Mouse (Mus musculus) limb, embryonic 10.5 days (tissue): ENCODE measurements around the gene Tfap2e. TPM values are rescaled to one million over a fixed set of nuclear protein-coding genes. Genes with fewer than 3 reads are reported as not detected.

Experiments used
- DNase-seq: peaks from one replicate; pipeline ENCODE4 v3.0.0-alpha.2; 2017; ENCODE audit warnings: low spot score
- H3K27ac ChIP-seq: fragments of 300-500 bp; sonication (generic); 2 replicates; pipeline ENCODE4 v1.5.1; 2016; ENCODE audit warnings: mild to moderate bottlenecking
- H3K27me3 ChIP-seq: fragments of 300-500 bp; sonication (generic); 2 replicates; pipeline ENCODE4 v1.6.1; 2016; ENCODE audit warnings: low read depth, mild to moderate bottlenecking; ENCODE audit not compliant: poor library complexity, severe bottlenecking
- H3K36me3 ChIP-seq: fragments of 300-500 bp; sonication (generic); 2 replicates; pipeline ENCODE4 v1.6.1; 2016; ENCODE audit warnings: mild to moderate bottlenecking, moderate library complexity
- H3K4me1 ChIP-seq: fragments of 300-500 bp; sonication (generic); 2 replicates; pipeline ENCODE4 v1.6.1; 2016
- H3K4me3 ChIP-seq: fragments of 300-500 bp; sonication (generic); 2 replicates; pipeline ENCODE4 v1.5.1; 2016; ENCODE audit warnings: mild to moderate bottlenecking, moderate library complexity
- H3K9me3 ChIP-seq: fragments of 300-500 bp; sonication (generic); replicated peaks from 2 replicates; pipeline ENCODE4 v1.6.1; 2016; ENCODE audit warnings: mild to moderate bottlenecking
- WGBS: fragments of 180-500 bp; shearing (Covaris S2); methylation state at CpG from one replicate; pipeline ENCODE4 v1.1.7; 2016; 5-methylcytosine and 5-hydroxymethylcytosine counted together
- polyA plus RNA-seq: library from polyadenylated mRNA; unstranded; fragments of >200 nt; fragmentation: Nextera tagmentation; extraction: Ambion mirVana; gene quantifications from 2 replicates; pipeline ENCODE4 v1.2.1, GENCODE M21; 2016

Gene Tfap2e
- polyA plus RNA-seq, 1 experiment from 2014 or later: not detected

DNA sequence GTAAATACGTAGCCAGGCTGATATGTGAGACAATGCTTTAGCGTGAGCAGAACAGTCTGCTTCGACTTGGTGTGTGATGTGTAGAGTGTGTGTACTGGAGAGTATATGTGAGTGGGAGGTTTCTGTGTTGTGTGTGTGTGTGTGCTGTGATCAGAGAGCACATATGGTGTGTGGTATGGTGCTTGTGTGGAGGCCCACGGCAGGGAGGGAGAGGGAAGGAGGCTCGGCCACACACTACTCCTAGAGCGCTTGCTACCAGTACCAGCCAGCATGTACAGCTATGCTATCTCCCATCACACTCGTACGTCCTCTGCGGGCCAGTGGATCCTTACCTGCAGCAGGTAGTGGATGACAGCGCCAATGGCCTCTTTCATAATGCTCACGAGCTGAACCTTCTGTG is 13.5 kb upstream of the Tfap2e start:
- 92% methylated on average over 11 of the region's 11 CpGs for WGBS
- Histone ChIP-seq H3K4me3 (no peak overlapping the region), H3K4me1 (peaks cover 51% of the 10 kb centered on the region), H3K27ac (no peak overlapping the region), H3K36me3 (peaks cover 65% of the 10 kb centered on the region), H3K27me3 (no peaks in the 10 kb centered on the region), H3K9me3 (no peaks in the 10 kb centered on the region)
- no peak for DNase-seq

DNA sequence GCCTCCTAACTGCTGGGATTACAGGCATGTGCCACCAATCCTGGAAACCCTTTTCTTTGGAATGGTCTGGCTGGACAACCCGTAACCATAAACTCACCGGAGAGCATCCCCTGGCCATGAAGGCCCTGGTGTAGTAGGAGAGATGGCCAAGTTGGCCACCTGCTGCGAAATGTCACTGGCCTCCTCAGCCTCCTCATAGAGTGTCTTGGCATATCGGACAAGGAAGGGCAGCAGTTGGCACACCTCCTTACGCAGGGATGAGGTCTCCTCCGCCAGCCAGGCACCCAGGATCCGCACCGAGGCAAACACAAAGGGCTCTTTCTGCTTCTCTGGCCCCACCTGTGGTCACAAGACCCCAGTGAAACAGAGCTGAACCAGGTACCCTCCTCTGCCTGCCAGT is 12.3 kb upstream of the Tfap2e start:
- no peak for DNase-seq
- no peaks in the 10 kb centered on the region for H3K9me3 ChIP-seq
- no peak overlapping the region for H3K4me3 ChIP-seq
- H3K36me3 ChIP-seq: peaks cover 71% of the 10 kb centered on the region
- no peak overlapping the region for H3K27ac ChIP-seq
- peaks cover 53% of the 10 kb centered on the region for H3K4me1 ChIP-seq
- H3K27me3 ChIP-seq: no peaks in the 10 kb centered on the region
- 96% methylated on average over 8 of the region's 8 CpGs for WGBS

DNA sequence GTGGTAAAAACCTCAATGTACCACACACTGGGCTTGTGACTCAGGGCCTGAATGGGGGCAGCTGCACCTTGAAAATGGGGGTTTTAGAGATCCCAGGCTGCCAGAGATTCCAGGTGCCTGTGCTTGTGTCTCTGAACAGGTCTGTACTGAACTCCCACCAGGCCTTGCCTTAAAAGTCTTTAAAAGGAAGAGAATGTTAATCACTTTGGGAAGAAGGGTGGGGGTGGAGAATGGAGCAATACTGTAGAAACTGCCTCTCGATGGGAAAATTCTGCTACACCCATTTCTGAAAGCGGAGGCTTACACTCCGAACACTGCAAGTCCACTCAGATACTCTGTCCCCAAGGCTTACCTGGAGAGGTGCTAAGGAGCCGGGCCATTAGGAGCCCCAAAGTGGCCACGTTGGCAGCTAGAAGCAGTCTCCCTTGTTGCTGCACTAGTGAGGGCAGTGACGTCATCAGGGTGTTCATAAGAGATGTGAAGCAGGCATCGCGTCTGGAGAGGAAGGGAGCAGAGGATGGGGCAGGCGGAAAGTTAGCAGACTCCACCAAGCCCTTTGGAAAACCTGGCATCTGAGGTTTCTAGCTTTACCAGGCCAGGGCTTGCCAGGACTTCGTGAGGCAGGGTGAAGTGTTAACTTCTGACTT is 10.3 kb upstream of the Tfap2e start:
- Histone ChIP-seq H3K36me3 (peaks cover 71% of the 10 kb centered on the region), H3K27ac (no peak overlapping the region), H3K27me3 (no peaks in the 10 kb centered on the region), H3K4me3 (no peak overlapping the region), H3K4me1 (peaks cover 46% of the 10 kb centered on the region), H3K9me3 (no peaks in the 10 kb centered on the region)
- DNase-seq: no peak
- WGBS: 87% methylated on average over 10 of the region's 10 CpGs

DNA sequence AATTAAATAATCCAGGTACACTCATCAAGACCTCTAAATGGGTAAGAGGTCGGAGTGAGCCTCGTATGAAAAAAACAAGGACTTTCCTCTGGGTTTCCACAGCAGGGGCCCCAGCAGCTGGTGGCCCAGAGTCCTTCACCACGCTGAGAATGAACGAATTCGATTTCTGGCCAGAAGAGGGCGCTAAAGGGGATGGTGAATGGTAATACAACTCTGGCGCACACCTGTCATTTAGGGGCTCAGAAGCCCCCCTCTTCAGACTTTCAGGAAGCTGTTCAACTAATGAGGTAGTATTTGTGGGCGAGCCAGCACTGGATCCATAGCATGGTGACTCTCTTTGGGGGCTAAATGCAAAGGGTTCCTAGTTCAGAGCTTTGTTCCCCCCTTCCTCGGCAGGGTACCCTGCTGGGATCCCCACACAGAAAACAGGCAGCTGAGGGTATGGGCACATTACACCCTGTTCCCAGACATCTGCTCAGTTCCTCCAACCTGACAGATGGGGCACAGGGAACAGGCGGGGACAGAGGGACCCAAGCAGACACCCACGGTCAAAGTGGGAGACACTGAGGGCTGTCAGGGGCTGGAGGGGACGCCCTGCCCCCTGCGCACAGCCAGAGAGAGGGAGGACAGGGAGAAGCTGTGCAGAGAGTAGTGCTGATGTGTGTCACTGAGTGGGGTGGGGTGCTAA is 9.6 kb upstream of the Tfap2e start:
- Histone ChIP-seq H3K27me3 (no peaks in the 10 kb centered on the region), H3K9me3 (no peaks in the 10 kb centered on the region), H3K36me3 (peaks cover 65% of the 10 kb centered on the region), H3K4me1 (peaks cover 41% of the 10 kb centered on the region), H3K4me3 (no peak overlapping the region), H3K27ac (no peak overlapping the region)
- 47% methylated on average over 13 of the region's 13 CpGs for WGBS
- peak; percentile 74 for DNase-seq

DNA sequence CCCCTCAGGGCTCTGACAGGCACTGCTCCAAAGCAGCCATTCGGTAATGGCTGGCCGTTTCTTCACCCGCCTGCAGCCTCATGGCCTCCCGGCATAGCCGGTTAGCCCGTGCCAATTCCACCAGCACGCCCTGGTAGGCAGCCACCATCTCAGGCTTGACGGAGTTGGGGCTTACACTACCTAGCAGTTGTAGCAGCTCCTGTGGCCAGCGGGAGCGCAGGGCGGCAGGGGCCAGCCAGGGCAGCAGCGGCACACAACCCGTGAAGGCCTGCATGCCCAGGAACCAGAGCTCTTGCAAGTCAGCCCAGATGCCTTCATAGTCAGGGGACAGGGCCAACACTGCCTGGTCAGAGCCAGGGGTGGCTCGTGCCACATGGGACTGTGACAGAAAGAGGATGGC is 8.8 kb upstream of the Tfap2e start:
- peaks cover 38% of the 10 kb centered on the region for H3K4me1 ChIP-seq
- no peak overlapping the region for H3K27ac ChIP-seq
- H3K4me3 ChIP-seq: no peak overlapping the region
- no peaks in the 10 kb centered on the region for H3K9me3 ChIP-seq
- H3K27me3 ChIP-seq: no peaks in the 10 kb centered on the region
- peaks cover 57% of the 10 kb centered on the region for H3K36me3 ChIP-seq
- 90% methylated on average over 14 of the region's 14 CpGs for WGBS
- DNase-seq: no peak

DNA sequence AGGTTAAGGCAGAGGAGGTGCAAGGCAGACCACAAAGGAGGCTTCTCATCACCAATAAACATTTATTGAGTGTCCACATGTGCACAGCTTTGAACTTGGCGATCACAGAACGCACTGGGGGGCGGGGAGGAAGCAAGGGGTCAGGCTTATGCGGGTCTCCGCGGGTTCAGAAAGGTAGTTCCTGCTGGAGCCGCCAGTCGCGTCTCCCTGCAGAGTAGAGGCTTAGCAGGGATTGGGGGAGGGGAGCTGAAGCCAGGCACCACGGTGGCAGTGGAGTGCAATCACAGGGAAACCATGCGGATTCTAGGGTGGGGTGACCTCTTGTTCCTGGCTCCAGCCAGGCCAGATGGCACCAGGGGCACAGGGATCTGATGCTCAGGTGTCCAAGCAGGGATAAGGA is 7.7 kb upstream of the Tfap2e start:
- Histone ChIP-seq H3K27me3 (peaks cover 11% of the 10 kb centered on the region), H3K9me3 (no peaks in the 10 kb centered on the region), H3K27ac (no peak overlapping the region), H3K4me1 (peaks cover 30% of the 10 kb centered on the region), H3K36me3 (peaks cover 46% of the 10 kb centered on the region), H3K4me3 (no peak overlapping the region)
- 3% methylated on average over 11 of the region's 11 CpGs for WGBS
- peak; percentile 53 for DNase-seq

DNA sequence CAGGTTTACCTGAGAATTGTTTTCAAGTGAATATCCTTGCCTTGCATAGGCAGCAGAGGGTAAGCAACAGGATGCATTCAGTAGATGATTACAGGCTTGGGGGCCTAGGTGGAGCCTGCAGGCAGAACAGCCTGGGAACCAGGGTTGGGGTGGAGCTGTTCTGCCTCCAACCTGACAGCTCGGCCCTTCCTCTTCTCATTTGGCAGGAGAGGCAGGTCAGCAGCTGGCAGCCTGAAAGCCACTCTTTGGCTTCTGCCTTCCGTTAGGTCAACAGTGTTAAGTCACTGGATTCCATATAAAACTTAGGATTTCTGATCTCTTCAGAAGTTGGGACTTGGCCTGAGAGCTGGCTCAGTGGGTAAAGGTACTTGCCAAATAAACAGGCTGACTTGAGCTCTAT is 6.9 kb upstream of the Tfap2e start:
- Histone ChIP-seq H3K9me3 (no peaks in the 10 kb centered on the region), H3K4me1 (peaks cover 29% of the 10 kb centered on the region), H3K4me3 (no peak overlapping the region), H3K36me3 (peaks cover 39% of the 10 kb centered on the region), H3K27me3 (peaks cover 18% of the 10 kb centered on the region), H3K27ac (no peak overlapping the region)
- no peak for DNase-seq
- WGBS: 31% methylated on average over 2 of the region's 2 CpGs

DNA sequence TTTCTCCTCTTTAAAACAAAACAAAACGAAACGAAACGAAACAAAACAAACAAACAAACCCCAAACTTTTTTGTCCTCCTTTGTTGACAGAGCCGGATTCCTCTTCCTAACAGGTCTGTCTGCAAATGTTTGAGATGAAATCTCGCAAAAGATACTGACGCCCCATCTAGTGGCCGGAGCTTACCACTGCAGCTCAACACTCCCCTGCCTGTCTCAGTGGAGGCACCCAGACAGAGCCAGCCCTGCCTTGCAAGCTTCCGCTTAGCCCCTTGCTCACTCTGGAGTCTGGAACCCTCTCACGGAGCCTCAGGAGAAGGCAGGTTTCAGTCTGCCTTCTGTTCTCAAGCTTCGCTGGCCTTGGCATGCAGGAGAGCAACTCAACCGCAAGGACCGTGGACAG is 5.4 kb upstream of the Tfap2e start:
- WGBS: 5% methylated on average over 12 of the region's 12 CpGs
- Histone ChIP-seq H3K4me3 (no peak overlapping the region), H3K27ac (no peak overlapping the region), H3K4me1 (peaks cover 29% of the 10 kb centered on the region), H3K27me3 (peaks cover 34% of the 10 kb centered on the region), H3K9me3 (no peaks in the 10 kb centered on the region), H3K36me3 (peaks cover 25% of the 10 kb centered on the region)
- peak; percentile 83 for DNase-seq

DNA sequence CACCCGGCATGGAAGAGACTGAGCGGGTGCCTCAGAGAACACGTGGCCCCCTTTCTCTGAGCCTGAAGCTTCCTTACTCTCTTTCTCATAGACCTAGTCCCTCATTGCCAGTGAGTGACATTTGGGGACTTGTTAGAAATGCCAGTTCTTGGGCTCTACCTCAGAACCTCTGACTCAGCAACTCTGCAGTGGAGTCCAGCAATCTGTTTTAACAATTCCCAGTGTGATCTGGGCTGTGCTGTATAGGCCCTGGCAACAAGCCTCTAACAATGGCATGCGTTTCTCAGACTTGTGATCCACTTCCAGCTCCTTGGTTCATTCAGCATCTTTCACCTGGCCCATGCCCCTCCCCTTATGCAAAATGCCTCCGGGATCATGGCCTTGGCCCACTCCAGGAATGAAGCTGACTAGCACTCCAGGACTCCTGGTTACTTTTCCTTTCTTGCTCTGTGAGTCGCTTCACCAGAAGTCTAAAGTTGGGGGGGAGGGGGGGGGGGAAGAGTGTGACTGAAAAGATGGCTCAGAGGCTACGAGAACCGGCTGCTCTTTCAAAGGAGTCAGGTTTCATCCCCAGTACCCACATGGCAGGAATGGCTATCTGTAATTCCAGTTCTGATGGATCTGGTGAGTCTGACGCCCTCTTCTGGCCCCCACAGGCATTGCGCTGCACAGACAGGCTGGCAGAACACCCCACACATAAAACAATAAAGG is 4.1 kb upstream of the Tfap2e start:
- H3K27me3 ChIP-seq: peaks cover 47% of the 10 kb centered on the region
- H3K9me3 ChIP-seq: no peaks in the 10 kb centered on the region
- DNase-seq: peak; percentile 53
- 20% methylated on average over 10 of the region's 10 CpGs for WGBS
- no peak overlapping the region for H3K4me3 ChIP-seq
- H3K36me3 ChIP-seq: peaks cover 12% of the 10 kb centered on the region
- H3K4me1 ChIP-seq: peaks cover 41% of the 10 kb centered on the region
- H3K27ac ChIP-seq: no peak overlapping the region

DNA sequence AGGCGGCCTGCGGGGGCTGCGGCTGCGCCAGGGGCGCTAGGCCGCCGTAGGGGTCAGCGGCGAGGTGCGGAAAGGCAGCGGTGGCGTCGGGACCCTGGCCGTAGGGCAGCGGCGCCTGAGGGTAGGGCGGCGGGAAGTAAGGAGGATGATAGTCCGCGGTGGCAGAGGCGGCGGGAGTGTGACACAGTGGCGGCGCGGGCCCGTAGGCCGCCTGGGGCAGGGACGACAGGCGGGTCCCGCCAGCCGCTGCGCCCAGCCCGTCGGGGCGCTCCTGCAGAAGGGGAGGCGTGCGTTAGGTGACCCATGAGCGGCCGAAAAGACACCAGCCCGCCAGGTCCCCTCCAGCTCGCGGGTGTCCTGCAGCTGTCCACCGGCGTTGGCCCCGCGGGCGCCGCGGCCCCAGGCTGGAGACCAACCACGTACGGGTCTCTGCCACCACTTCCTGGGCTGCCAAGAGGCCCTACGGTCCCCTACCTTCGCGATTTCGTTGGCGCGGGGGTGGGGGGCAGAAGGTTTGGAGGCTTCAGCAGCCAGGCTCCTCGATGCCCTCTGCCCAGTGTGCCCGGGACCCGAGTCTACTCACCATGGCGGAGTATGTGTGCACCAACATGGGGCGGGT is 549 bp downstream of the Tfap2e start:
- DNase-seq: peak; percentile 67
- Histone ChIP-seq H3K36me3 (no peaks in the 10 kb centered on the region), H3K27ac (0 out of 2 replicates have a peak overlapping the region, but pooled peaks have one; percentile 16), H3K9me3 (no peaks in the 10 kb centered on the region), H3K4me3 (peak overlapping the region; percentile 34), H3K27me3 (peaks cover 93% of the 10 kb centered on the region), H3K4me1 (peaks cover 26% of the 10 kb centered on the region)
- WGBS: 2% methylated on average over 62 of the region's 62 CpGs

DNA sequence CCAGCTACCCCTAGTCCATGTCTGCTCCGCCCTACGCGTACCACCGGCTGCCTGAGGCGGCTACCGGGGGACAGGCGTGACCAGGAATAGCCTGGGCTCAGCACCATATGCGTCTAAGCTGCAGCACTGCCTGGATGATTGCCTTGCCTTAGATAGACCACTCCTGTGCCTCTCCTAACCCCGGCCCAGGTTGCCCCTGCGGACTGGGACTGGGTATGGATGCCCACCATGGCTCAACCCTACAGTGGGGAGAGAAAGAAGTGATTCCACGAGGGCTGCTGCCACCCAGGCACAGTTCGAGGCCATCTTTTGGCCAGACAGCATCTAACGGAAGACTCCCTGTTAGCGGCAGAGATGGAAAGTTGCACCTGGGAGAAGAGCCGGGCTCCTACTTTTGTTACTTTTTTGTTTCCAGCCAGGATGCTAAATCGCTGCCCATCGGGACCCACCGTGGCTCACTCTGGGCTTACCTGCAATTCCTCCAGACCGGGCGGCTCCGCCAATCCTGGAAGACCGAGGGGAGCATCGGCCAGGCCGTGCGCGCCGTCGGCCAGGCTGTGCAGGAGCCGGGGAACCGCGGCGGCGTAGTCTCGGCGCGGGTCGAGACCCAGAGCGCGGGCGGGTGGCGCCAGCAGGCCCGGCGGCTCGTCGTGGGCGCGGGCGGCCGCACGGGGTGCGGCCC is 1.2 kb downstream of the Tfap2e start:
- Histone ChIP-seq H3K4me1 (peaks cover 21% of the 10 kb centered on the region), H3K27me3 (peaks cover 100% of the 10 kb centered on the region), H3K36me3 (no peaks in the 10 kb centered on the region), H3K4me3 (peak overlapping the region; percentile 34), H3K9me3 (no peaks in the 10 kb centered on the region), H3K27ac (0 out of 2 replicates have a peak overlapping the region, but pooled peaks have one; percentile 16)
- 2% methylated on average over 51 of the region's 51 CpGs for WGBS
- DNase-seq: peak; percentile 64

DNA sequence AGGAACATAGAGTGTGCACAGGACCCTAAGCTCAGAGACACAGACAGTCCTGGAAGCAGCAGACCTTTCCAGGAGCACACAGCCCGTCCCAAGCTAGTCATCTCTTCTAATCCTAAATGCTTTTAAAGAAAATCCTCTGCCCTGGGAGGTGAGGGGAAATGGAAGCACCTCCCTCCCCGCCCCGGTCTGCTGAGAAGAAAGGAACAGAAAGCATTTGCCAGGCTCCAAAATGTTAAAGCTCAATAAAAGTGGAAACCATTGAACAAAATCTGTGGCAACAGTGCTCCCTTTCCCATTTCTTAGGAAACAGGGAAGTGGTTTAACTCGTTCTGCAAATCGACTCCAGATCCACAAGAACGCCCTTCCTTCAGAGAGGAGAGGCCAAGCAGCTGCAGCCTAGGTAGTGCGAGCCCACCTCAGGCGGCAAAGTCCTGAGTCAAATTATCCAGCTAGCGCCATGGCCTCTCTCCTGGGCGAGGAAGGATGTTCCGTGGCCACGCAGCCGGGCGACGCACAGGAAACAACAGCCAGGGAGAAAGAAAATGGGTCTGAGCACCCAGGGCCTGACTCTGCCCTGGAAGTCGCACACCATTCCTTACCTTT is 1.9 kb downstream of the Tfap2e start:
- Histone ChIP-seq H3K36me3 (no peaks in the 10 kb centered on the region), H3K27me3 (peaks cover 100% of the 10 kb centered on the region), H3K4me1 (peaks cover 21% of the 10 kb centered on the region), H3K9me3 (no peaks in the 10 kb centered on the region), H3K27ac (no peak overlapping the region), H3K4me3 (0 out of 2 replicates have a peak overlapping the region, but pooled peaks have one; percentile 34)
- DNase-seq: peak; percentile 57
- 3% methylated on average over 16 of the region's 16 CpGs for WGBS
